Mouse (Mus musculus) thymus, postnatal 36 days (tissue): ENCODE data around the gene Gstk1.

Source experiments
- DNase-seq, 2 experiments: peaks; one replicate each; pipeline ENCODE4 v3.0.0; 2022; ENCODE audit warnings: mixed read lengths in 2 of 2

The Gstk1 gene

DNA sequence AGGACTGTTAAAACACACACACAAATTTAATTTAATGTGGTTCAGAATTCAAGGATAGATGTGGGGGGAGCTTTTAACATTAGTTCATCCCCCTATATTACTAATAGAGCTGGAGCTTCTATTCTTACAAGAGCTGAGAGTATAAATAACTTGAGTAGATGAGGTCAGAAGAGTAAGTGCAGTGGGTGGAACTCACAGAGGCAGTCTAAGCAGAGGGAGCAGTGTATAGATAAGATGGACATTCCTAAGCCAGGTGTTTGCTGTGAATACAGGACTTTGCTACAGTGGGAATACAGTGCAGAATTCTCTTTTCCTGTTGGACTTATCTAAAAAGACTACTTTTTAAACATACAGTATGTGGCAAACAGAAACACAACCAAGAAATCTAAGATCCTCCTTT lies 25.1 kb downstream of the Gstk1 start:
- no peak for DNase-seq

DNA sequence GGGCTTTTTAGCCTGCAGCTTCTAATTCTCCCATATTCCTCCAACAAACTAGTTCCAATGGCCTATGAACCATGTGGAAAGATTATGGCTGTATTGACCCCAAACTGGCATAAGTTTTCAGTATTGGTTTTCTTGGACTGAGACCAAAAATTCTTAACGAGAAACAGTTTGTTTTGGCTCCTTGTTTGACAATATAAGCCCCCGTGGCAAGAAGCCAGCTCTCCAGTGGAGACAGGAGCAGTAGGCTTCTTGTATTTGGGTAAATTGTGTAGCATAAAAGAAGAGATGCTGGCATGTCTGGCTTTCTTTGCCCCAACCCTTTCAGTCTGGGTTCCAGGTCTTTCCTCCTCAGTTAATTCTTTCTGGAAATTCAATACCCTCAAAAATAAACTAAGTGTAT lies 30.4 kb downstream of the Gstk1 start:
- no peak for DNase-seq

DNA sequence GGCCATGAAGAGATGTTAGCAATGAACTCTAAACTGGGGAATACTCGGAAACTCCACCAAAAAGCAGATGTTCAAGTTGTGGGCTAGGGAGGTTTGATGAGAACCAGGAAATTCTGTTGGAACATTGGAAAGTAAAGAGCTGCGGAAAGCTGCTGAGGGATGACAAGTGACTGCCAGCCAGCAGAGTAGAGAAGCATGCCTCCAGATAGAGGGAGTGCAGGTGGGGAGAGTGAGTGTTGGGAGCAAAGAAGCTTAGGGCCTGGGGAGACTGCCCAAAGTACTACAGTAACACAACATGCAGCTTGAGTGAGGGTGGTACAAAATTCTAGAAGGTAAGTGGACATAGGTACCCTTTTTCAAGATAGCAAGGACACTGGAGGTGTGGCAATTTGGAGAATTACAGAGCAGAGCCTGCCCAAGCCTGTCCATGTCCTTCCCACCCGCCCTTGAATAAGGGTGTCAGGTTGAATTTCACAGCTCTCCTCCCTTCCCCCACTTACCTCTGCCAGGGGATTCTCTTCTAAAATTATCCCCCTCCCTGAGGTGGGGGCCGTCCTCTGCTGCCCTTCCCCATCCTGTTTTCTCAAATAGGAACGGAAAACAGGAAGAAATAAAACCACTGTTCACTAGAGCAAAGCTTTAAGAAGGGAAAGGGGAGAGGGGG lies 37.3 kb downstream of the Gstk1 start:
- DNase-seq, result no peak

DNA sequence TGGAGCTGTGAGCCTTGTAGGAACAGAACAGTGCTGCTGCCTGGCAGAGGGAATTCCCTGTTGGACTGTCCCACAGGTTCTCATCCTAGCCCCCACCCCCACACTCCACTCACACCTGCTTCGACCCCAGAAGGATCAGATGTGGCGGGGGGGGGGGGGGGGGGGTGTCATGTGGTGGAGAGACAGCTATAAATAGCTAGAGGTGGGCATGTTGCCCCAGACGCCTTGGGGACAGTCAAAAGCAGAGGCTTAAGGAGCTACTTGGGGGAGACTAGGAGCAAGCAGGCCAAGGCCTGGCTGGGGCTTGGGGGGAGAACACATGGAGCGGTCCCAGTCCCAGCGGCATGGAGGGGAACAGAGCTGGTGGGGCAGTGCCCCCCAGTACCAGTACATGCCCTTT lies 40.7 kb downstream of the Gstk1 start, which contains the start of gene Clcn1:
Gene Clcn1 (plus strand): TSS at position 238 of the 400 bp plus-strand sequence.
- no peak for DNase-seq

DNA sequence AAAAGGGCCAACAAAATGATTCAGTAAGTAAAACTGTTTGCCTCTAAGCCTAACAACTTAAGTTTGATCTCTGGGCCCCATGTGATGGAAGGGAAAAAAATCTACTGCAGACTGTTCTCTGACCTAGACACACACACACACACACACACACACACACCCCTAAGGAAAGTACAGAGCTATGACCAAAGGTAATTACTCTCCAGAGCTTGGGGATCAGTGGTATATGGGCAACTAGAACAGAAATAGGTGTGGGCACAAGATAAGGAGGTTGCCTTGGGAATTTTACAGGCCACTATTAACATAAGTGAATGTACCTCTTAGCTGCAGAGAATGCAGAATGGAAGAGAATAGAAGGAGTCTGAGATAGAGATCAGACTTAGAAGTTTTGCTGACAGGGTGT lies 41.8 kb downstream of the Gstk1 start:
- DNase-seq, result no peak

DNA sequence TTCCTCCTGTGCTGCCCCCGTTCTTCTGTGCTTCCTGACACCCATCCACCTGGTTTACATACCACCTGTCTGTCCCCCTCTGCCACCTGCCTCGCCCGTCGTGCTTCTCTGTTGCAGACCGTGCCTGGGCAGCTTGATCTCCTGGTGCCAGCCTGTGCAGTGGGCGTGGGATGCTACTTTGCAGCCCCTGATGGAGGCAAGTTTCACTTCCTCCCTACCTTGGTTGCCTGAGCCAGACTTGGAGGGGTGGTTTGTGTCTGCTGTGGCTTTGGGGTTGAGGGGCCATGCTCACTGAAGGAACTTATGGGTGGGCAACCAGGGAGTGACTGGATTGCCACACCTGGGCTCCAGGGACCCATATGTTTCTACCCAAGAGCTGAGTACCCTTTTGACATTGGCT lies 47.6 kb downstream of the Gstk1 start:
- DNase-seq, result no peak

DNA sequence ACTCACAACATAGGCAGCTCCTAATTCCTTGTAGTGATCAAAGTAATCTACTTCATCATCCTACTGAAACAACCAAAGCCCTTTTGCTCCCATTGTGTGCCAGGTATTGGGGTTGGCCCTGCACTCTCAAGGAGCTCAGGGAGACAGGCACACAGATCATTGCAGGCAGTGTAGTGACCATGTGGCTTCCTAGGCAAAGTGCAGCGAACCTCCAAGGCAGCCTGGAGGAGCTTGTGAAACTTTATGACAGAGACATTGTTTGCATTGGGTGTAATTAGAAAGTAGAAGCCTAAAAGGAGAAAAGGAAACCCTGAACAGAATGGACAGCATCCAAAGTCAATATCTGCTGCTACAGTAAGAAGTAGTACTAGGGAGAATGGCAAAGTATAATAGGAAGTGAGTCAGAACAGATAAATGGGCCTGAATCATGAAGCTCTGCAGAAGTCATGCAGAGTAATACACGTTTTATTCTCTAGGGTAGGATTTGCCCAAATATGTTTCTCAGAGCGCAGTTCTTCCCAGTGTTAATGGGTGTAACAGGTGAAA lies 49.9 kb downstream of the Gstk1 start:
- no peak for DNase-seq

DNA sequence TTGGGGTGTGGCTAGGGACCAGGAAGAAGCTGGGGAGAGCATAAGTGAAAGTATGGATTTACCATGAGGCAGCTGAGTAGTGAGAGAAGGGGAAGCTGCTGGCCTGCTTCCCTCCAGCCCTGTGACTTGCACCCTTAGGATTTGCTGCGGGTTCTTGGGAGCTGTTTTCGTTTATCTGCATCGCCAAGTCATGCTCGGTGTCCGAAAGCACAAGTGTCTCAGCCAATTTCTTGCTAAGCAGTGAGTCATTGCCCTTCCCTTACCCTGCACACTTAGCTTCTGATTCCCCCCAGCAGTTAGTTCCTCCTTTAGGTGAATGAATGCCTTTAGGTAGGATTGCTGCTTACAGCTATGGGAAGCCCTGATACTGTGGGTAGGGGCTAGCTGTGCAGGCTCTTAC lies 53.6 kb downstream of the Gstk1 start:
- no peak for DNase-seq
